Mouse (Mus musculus): ENCODE results near the gene Ccdc162.

- no peak for TF ChIP-seq POLR2A (IDR thresholded peaks at IDR 0.05; ENCODE audit: insufficient read depth, low read depth, low read length)
- no peak for TF ChIP-seq CTCF (IDR thresholded peaks at IDR 0.05; ENCODE audit: insufficient read depth, low read depth, low read length)
Measured at GRCm38 (mm10) chr10:41709341-41709740, 7.1 kb downstream of the Ccdc162 start.

All from olfactory bulb, adult 2 months (tissue).